Mouse (Mus musculus): ENCODE measurements around the gene 6030468B19Rik. TPM values are rescaled to one million over a fixed set of nuclear protein-coding genes. Genes with fewer than 3 reads are reported as not detected.

The 6030468B19Rik gene
- 0.28 and 0.38 TPM in 2 replicates for polyA plus RNA-seq (2012; rRNA removed)

GRCm38 (mm10) chr11:117797511-117798159, at the start of gene 6030468B19Rik:
Gene 6030468B19Rik (plus strand): TSS chr11:117797660.

GRCm38 (mm10) chr11:117781993-117782704, 15.3 kb upstream of the 6030468B19Rik start, which contains the start of the genes Tmc8 and Tmc6:
Gene Tmc8 (plus strand): TSS chr11:117782076.
Gene Tmc6 (minus strand): TSS chr11:117782198.

GRCm38 (mm10) chr11:117809407-117810311, 12.2 kb downstream of the 6030468B19Rik start, which contains the start of the genes Gm20708 and Syngr2:
Gene Gm20708 (plus strand): TSS chr11:117809668.
Gene Syngr2 (plus strand): TSS chr11:117809668.

GRCm38 (mm10) chr11:117825333-117826101, 28.1 kb downstream of the 6030468B19Rik start, which contains the start of the genes Afmid and Tk1:
Gene Afmid (plus strand): TSS chr11:117825924.
Gene Tk1 (minus strand): TSS chr11:117826092.

GRCm38 (mm10) chr11:117848985-117849671, 51.7 kb downstream of the 6030468B19Rik start, which contains the start of gene Birc5:
Gene Birc5 (plus strand): TSS chr11:117849251.

Other genes with a start within 250 kb of the 6030468B19Rik start
- gene Tnrc6c, start 143.4 kb upstream of the 6030468B19Rik start, polyA plus RNA-seq (2012; rRNA removed) = 16.9 and 17.6 TPM in 2 replicates
- 28.6 and 35.7 TPM in 2 replicates for gene Tmc8, start 15.6 kb upstream of the 6030468B19Rik start, polyA plus RNA-seq (2012; rRNA removed)
- gene Tmc6, start 15.5 kb upstream of the 6030468B19Rik start, polyA plus RNA-seq (2012; rRNA removed) = 103 and 111 TPM in 2 replicates
- gene Gm20708, start 12.0 kb downstream of the 6030468B19Rik start, polyA plus RNA-seq (2012; rRNA removed) = 0.12 TPM in 1 of 2 replicates, not detected in the other
- 338 and 560 TPM in 2 replicates for gene Syngr2, start 12.0 kb downstream of the 6030468B19Rik start, polyA plus RNA-seq (2012; rRNA removed)
- gene Afmid, start 28.3 kb downstream of the 6030468B19Rik start, polyA plus RNA-seq (2012; rRNA removed) = 12.5 and 14.7 TPM in 2 replicates
- gene Tk1, start 28.4 kb downstream of the 6030468B19Rik start, polyA plus RNA-seq (2012; rRNA removed) = 42.2 and 49.5 TPM in 2 replicates
- gene Birc5, start 51.6 kb downstream of the 6030468B19Rik start, polyA plus RNA-seq (2012; rRNA removed) = 9.9 and 12.5 TPM in 2 replicates
- gene Tmem235, start 63.1 kb downstream of the 6030468B19Rik start, polyA plus RNA-seq (2012; rRNA removed) = 0.07 TPM in 1 of 2 replicates, not detected in the other
- gene Tha1, start 75.8 kb downstream of the 6030468B19Rik start, polyA plus RNA-seq (2012; rRNA removed) = 31.2 and 33.4 TPM in 2 replicates
- 18.9 and 26.0 TPM in 2 replicates for gene Socs3, start 172.4 kb downstream of the 6030468B19Rik start, polyA plus RNA-seq (2012; rRNA removed)
- gene Pgs1, start 188.6 kb downstream of the 6030468B19Rik start, polyA plus RNA-seq (2012; rRNA removed) = 54.5 and 66.6 TPM in 2 replicates